ENCODE assay signal across 8 mouse cellular contexts in the genomic region with DNA sequence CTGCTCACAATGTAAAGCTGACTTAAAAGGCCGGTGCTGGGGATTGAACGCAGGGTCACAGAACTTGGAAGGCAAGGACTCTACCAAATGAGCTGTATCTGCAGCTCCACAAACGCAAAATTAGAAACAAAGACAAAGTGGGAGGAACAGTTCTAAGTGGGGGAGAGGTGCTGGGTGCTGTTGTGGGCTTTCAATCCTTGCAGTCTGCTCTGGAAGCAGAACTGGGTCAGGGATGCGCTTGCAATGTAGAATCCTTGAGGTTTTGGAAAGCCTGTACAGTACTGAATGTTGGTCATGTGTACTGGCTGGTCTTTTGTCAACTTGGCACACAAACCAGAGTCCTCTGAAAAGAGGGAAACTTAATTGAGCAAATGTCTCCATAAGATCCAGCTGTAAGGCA. TPM values are rescaled to one million over a fixed set of nuclear protein-coding genes. Genes with fewer than 3 reads are reported as not detected.
A peak's percentile ranks its signal among the peaks of the same experiment; 100 is the strongest.
DNase-seq lines count a peak whose midpoint lies in the region; ATAC-seq and TF ChIP-seq lines count a peak whose summit lies in the region.

No protein-coding gene starts in this region.

- H3K4me1 ChIP-seq in cerebellum, adult 2 months (ENCODE audit: control insufficient read depth, insufficient read depth, low read length) = peaks cover 16% of the 10 kb centered on the region
- peaks cover 25% of the 10 kb centered on the region for H3K4me1 ChIP-seq in hindbrain, embryonic 16.5 days (ENCODE audit: control insufficient read depth, insufficient read depth, low read depth, low read length)

- peak overlapping the region; percentile 90 for H3ac ChIP-seq in myocyte (ENCODE audit: control insufficient read depth, insufficient read length)

- no peaks in the 10 kb centered on the region for H3K27me3 ChIP-seq in cerebellum, adult 2 months (ENCODE audit: control insufficient read depth, insufficient read depth, low read length)
- H3K27me3 ChIP-seq in hindbrain, embryonic 16.5 days (replicated peaks; ENCODE audit: control insufficient read depth, insufficient read depth, low read length) = no peaks in the 10 kb centered on the region
- no peaks in the 10 kb centered on the region for H3K27me3 ChIP-seq in myocyte (ENCODE audit: control insufficient read depth, insufficient read depth, insufficient read length)

- no peak for DNase-seq in cerebellum, adult 2 months
- DNase-seq in cerebellum, adult 18-20 months = no peak
- peak; percentile 42 for DNase-seq in retina, postnatal 1 day
- no peak for DNase-seq in retina, embryonic 14.5 days (ENCODE audit: low spot score)
- DNase-seq in ovary, postnatal 10 days (ENCODE audit: low spot score) = no peak
- DNase-seq in gastrocnemius, postnatal 4 days (ENCODE audit: low spot score in 2 of 2) = no peak

- no peaks in the 10 kb centered on the region for H3K9me3 ChIP-seq in hindbrain, embryonic 16.5 days (ENCODE audit: control insufficient read depth, low read length)

- H3K79me2 ChIP-seq in myocyte (ENCODE audit: control insufficient read depth, insufficient read depth) = peaks cover 34% of the 10 kb centered on the region

- 0% methylated on average over 4 of the region's 4 CpGs for WGBS in cerebellum, adult 2 months
- WGBS in hindbrain, embryonic 16.5 days = 3% methylated on average over 4 of the region's 4 CpGs

- H3K4me3 ChIP-seq in cerebellum, adult 2 months (replicated peaks; ENCODE audit: insufficient read depth, low read depth, low read length) = peak overlapping the region; percentile 97
- H3K4me3 ChIP-seq in hindbrain, embryonic 16.5 days (ENCODE audit: low read length) = peak overlapping the region; percentile 97
- H3K4me3 ChIP-seq in myocyte = peak overlapping the region; percentile 56

- no peak for ATAC-seq in hindbrain, embryonic 16.5 days

- no peak overlapping the region for H3K27ac ChIP-seq in cerebellum, adult 2 months (ENCODE audit: insufficient read depth, low read length)
- H3K27ac ChIP-seq in hindbrain, embryonic 16.5 days (ENCODE audit: low read depth, low read length) = peak overlapping the region; percentile 92

- H3K4me2 ChIP-seq in hindbrain, embryonic 16.5 days (ENCODE audit: low read length) = peak overlapping the region; percentile 92
- peak overlapping the region; percentile 70 for H3K4me2 ChIP-seq in myocyte (ENCODE audit: low read depth)

- no peak for TF ChIP-seq CTCF in cerebellum, adult 2 months (IDR thresholded peaks at IDR 0.05; ENCODE audit: borderline replicate concordance, insufficient read depth, low read depth, low read length)

- TF ChIP-seq POLR2A in cerebellum, adult 2 months (IDR thresholded peaks at IDR 0.05; ENCODE audit: borderline replicate concordance, insufficient read depth, low read length) = no peak
- no peak for TF ChIP-seq POLR2A in myocyte (IDR thresholded peaks at IDR 0.05; ENCODE audit: insufficient read length, low read depth)

- no peaks in the 10 kb centered on the region for H3K36me3 ChIP-seq in hindbrain, embryonic 16.5 days (ENCODE audit: control insufficient read depth, insufficient read depth, low read length)
- no peaks in the 10 kb centered on the region for H3K36me3 ChIP-seq in myocyte (ENCODE audit: control insufficient read depth, insufficient read depth)

- peak overlapping the region; percentile 99 for H3K9ac ChIP-seq in hindbrain, embryonic 16.5 days (ENCODE audit: low read depth, low read length)

TF ChIP-seq in myocyte, 11 proteins besides CTCF, POLR2A, EP300 and RAD21:
- TF ChIP-seq POLR2AphosphoS2 (IDR thresholded peaks at IDR 0.05; ENCODE audit: insufficient read length, low read depth) (no peak), USF1 (IDR thresholded peaks at IDR 0.05; ENCODE audit: low read depth) (no peak), TCF12 (IDR thresholded peaks at IDR 0.05; ENCODE audit: insufficient read depth, poor library complexity, severe bottlenecking) (no peak), TCF3 (IDR thresholded peaks at IDR 0.05; ENCODE audit: insufficient read length, low read depth) (no peak), MYOG (IDR thresholded peaks at IDR 0.05; ENCODE audit: control insufficient read depth in 1 of 3, insufficient read depth in 1 of 3, insufficient read length in 2 of 3, low read depth in 2 of 3) (no peak), MYOD1 (IDR thresholded peaks at IDR 0.05; ENCODE audit: control insufficient read depth in 1 of 3, insufficient read length in 2 of 3, low read depth in 2 of 3) (no peak), E2F4 (IDR thresholded peaks at IDR 0.05; ENCODE audit: insufficient read depth) (no peak), CEBPB (IDR thresholded peaks at IDR 0.05; ENCODE audit: insufficient read depth, poor library complexity, severe bottlenecking) (no peak), MAX (IDR thresholded peaks at IDR 0.05; ENCODE audit: low read depth) (no peak)

RNA-seq across cellular contexts. Expression of a gene that starts 0.9 kb away (rescaled TPM):
- 3.2 and 4.3 TPM in 2 replicates for polyA plus RNA-seq in cerebellum, adult 2 months (2012; rRNA removed)
- 1.8 and 2.3 TPM in 2 replicates for polyA plus RNA-seq in hindbrain, embryonic 16.5 days (2015; fragmentation: Nextera tagmentation; extraction: Ambion mirVana)
- polyA plus RNA-seq in myocyte (2012; fragmentation: generic; extraction: Trizol) = 1.0 TPM
- 1 to 10 TPM; 1.7 to 2.6 TPM for total RNA-seq in gastrocnemius, postnatal 4 days (2021)

RNA-seq across cellular contexts. Expression of a gene that starts 1.0 kb away (rescaled TPM):
- 66.3 and 72.1 TPM in 2 replicates for polyA plus RNA-seq in cerebellum, adult 2 months (2012; rRNA removed)
- polyA plus RNA-seq in hindbrain, embryonic 16.5 days (2015; fragmentation: Nextera tagmentation; extraction: Ambion mirVana) = 82.0 and 82.5 TPM in 2 replicates
- polyA plus RNA-seq in myocyte (2012; fragmentation: generic; extraction: Trizol) = 20.9 TPM
- 10 to 100 TPM; 36.3 to 37.6 TPM for total RNA-seq in gastrocnemius, postnatal 4 days (2021)

RNA-seq across cellular contexts. Expression of a gene that starts 44.8 kb away (rescaled TPM):
- 96.5 and 99.1 TPM in 2 replicates for polyA plus RNA-seq in cerebellum, adult 2 months (2012; rRNA removed)
- 106 and 117 TPM in 2 replicates for polyA plus RNA-seq in hindbrain, embryonic 16.5 days (2015; fragmentation: Nextera tagmentation; extraction: Ambion mirVana)
- polyA plus RNA-seq in myocyte (2012; fragmentation: generic; extraction: Trizol) = 55.7 TPM
- 10 to 100 TPM; 52.0 to 56.4 TPM for total RNA-seq in gastrocnemius, postnatal 4 days (2021)
